Mouse (Mus musculus) lung, embryonic 16.5 days (tissue): ENCODE data around the gene Mrpl23. TPM values are rescaled to one million over a fixed set of nuclear protein-coding genes. Genes with fewer than 3 reads are reported as not detected.
A peak's percentile ranks its signal among the peaks of the same experiment; 100 is the strongest.

ENCODE experiments used
- ATAC-seq: fragments of 200-750 bp; cut with Nextera tagmentation; 2 replicates; pipeline ENCODE4 v1.8.0; 2017; ENCODE audit warnings: low read depth, mild to moderate bottlenecking, moderate library complexity
- H3K27ac ChIP-seq: fragments of 300-500 bp; sonication (generic); 2 replicates; pipeline ENCODE4 v1.5.1; 2014; ENCODE audit warnings: mild to moderate bottlenecking, control low read depth, low read length
- H3K27me3 ChIP-seq: fragments of 300-500 bp; sonication (generic); 2 replicates; pipeline ENCODE4 v1.6.1; 2014; ENCODE audit warnings: low read depth, low read length, mixed read lengths; ENCODE audit not compliant: control insufficient read depth, insufficient read depth
- H3K36me3 ChIP-seq: fragments of 300-500 bp; sonication (generic); 2 replicates; pipeline ENCODE4 v1.6.1; 2014; ENCODE audit warnings: low read length; ENCODE audit not compliant: control insufficient read depth, insufficient read depth
- H3K4me1 ChIP-seq: fragments of 300-500 bp; sonication (generic); replicated peaks from 2 replicates; pipeline ENCODE4 v1.6.1; 2014; ENCODE audit warnings: low read length, mixed read lengths; ENCODE audit not compliant: control insufficient read depth, insufficient read depth
- H3K4me2 ChIP-seq: fragments of 300-500 bp; sonication (generic); 2 replicates; pipeline ENCODE4 v1.6.1; 2014; ENCODE audit warnings: low read depth, low read length, control low read depth
- H3K4me3 ChIP-seq: fragments of 300-500 bp; sonication (generic); 2 replicates; pipeline ENCODE4 v1.5.1; 2014; ENCODE audit warnings: mild to moderate bottlenecking, low read length, control low read depth
- H3K9ac ChIP-seq: fragments of 300-500 bp; sonication (generic); 2 replicates; pipeline ENCODE4 v1.6.1; 2014; ENCODE audit warnings: low read length, control low read depth
- H3K9me3 ChIP-seq: fragments of 300-500 bp; sonication (generic); 2 replicates; pipeline ENCODE4 v1.6.1; 2016; ENCODE audit warnings: low read length; ENCODE audit not compliant: control insufficient read depth
- WGBS: fragments of 180-500 bp; shearing (Covaris S2); extraction: QIAGEN DNeasy Blood & Tissue Kit; methylation state at CpG from one replicate; pipeline ENCODE4 v1.1.7; 2014; 5-methylcytosine and 5-hydroxymethylcytosine counted together
- polyA plus RNA-seq: library from polyadenylated mRNA; unstranded; fragments of >200 nt; fragmentation: Nextera tagmentation; extraction: Ambion mirVana; gene quantifications from 2 replicates; pipeline ENCODE4 v1.2.1, GENCODE M21; 2015

The Mrpl23 gene
- polyA plus RNA-seq, 1 experiment from 2014 or later: 22.4 TPM

DNA sequence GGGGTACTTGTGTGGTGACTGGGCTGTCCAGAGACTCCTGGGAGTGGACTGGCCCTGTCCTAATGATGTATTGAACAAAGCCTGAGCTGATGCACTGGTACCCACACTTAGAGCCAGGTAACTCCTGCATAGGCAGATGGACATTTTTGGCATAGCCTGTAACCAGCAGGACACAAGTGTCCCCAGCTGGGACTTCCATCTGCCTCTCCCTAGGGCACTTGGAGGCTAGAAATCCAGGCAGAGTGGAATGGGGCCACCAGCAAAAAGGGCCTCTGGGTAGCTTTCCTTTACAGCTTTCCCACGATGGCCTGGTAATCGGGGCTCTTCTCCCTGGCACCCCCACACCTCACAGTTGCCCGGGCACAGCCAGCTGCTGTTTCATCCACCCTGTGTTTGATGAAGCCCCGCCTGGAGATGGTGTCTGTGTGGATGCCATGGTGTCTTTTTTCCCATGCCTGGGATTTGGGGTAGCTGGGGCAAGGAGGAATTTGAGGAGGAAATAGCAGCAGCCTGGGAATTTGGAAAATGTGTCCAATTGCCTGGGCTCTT lies 29.4 kb downstream of the Mrpl23 start:
- 46% methylated on average over 4 of the region's 4 CpGs for WGBS
- Histone ChIP-seq H3K27me3 (no peaks in the 10 kb centered on the region), H3K4me3 (no peak overlapping the region), H3K27ac (peak overlapping the region; percentile 56), H3K4me1 (peaks cover 42% of the 10 kb centered on the region), H3K9ac (no peak overlapping the region), H3K9me3 (no peaks in the 10 kb centered on the region), H3K36me3 (no peaks in the 10 kb centered on the region), H3K4me2 (no peak overlapping the region)
- ATAC-seq: no peak

DNA sequence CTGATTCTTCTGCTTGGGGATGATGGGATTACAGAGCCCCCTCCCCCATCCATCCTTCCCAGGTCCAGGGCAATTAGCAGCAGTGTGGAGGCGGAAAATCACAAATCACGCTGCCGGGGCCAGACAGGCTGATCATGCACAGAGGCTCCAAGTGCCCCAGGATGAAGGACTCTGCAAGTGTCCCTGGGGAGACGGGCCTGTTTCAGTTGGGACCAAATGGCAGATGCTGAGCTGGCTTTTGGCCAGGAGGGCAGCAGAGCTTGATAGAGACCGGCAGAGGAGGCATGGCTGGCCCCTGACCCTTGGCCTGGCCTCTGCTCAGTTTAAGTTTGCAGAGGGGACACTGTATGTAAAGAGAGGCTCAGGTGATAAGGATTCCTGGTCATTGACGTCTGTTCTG lies 30.7 kb downstream of the Mrpl23 start:
- peaks cover 42% of the 10 kb centered on the region for H3K4me1 ChIP-seq
- no peak for ATAC-seq
- no peak overlapping the region for H3K9ac ChIP-seq
- no peak overlapping the region for H3K4me2 ChIP-seq
- no peaks in the 10 kb centered on the region for H3K9me3 ChIP-seq
- no peaks in the 10 kb centered on the region for H3K27me3 ChIP-seq
- H3K36me3 ChIP-seq: no peaks in the 10 kb centered on the region
- no peak overlapping the region for H3K27ac ChIP-seq
- WGBS: 46% methylated on average over 6 of the region's 6 CpGs
- H3K4me3 ChIP-seq: no peak overlapping the region

- Histone ChIP-seq H3K4me2 (no peak overlapping the region), H3K27me3 (no peaks in the 10 kb centered on the region), H3K36me3 (no peaks in the 10 kb centered on the region), H3K4me3 (no peak overlapping the region), H3K9ac (no peak overlapping the region), H3K27ac (peak overlapping the region; percentile 36), H3K9me3 (no peaks in the 10 kb centered on the region), H3K4me1 (peaks cover 57% of the 10 kb centered on the region)
- ATAC-seq: peak; percentile 34
- WGBS: 31% methylated on average over 11 of the region's 11 CpGs
Observed at GRCm38 (mm10) chr7:142564955-142565643, 32.6 kb downstream of the Mrpl23 start.

DNA sequence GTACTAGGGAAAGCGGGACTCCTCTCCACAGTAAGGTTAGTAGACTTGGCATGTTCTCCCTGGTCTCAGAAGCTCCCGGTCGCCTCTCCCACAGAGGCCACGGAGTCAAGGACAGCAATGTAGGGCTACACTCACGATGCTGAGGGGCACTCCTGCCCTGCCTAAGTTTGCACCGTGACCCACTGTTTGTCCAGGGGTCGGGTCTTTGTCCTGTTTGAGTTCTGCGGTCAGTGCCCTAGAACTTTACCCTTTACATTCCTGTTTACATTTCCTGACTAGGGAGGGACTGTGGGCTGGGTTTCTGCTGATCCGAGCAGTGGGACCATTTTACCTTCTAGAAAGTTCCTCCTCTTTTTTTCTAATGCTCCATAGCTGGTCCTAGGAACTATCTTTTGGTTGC lies 34.0 kb downstream of the Mrpl23 start:
- H3K9me3 ChIP-seq: no peaks in the 10 kb centered on the region
- no peak overlapping the region for H3K9ac ChIP-seq
- H3K27ac ChIP-seq: no peak overlapping the region
- H3K4me1 ChIP-seq: peaks cover 61% of the 10 kb centered on the region
- ATAC-seq: no peak
- no peak overlapping the region for H3K4me2 ChIP-seq
- 59% methylated on average over 9 of the region's 9 CpGs for WGBS
- H3K36me3 ChIP-seq: no peaks in the 10 kb centered on the region
- H3K4me3 ChIP-seq: no peak overlapping the region
- no peaks in the 10 kb centered on the region for H3K27me3 ChIP-seq

- H3K4me1 ChIP-seq: peaks cover 71% of the 10 kb centered on the region
Observed at GRCm38 (mm10) chr7:142568985-142569384, 36.5 kb downstream of the Mrpl23 start.

GRCm38 (mm10) chr7:142570565-142570964 lies 38.1 kb downstream of the Mrpl23 start:
- peak; percentile 35 for ATAC-seq
- 61% methylated on average over 9 of the region's 9 CpGs for WGBS
- no peak overlapping the region for H3K4me3 ChIP-seq
- H3K4me1 ChIP-seq: peaks cover 70% of the 10 kb centered on the region
- no peaks in the 10 kb centered on the region for H3K36me3 ChIP-seq
- no peaks in the 10 kb centered on the region for H3K9me3 ChIP-seq
- H3K4me2 ChIP-seq: no peak overlapping the region
- no peaks in the 10 kb centered on the region for H3K27me3 ChIP-seq
- H3K27ac ChIP-seq: peak overlapping the region; percentile 98
- peak overlapping the region; percentile 50 for H3K9ac ChIP-seq

More at GRCm38 (mm10) chr7:142568985-142569384, 36.5 kb downstream of the Mrpl23 start:
- no peaks in the 10 kb centered on the region for H3K27me3 ChIP-seq
- H3K4me3 ChIP-seq: no peak overlapping the region
- ATAC-seq: peak; percentile 65
- no peaks in the 10 kb centered on the region for H3K36me3 ChIP-seq
- no peak overlapping the region for H3K4me2 ChIP-seq
- WGBS: 28% methylated on average over 8 of the region's 8 CpGs
- no peaks in the 10 kb centered on the region for H3K9me3 ChIP-seq
- peak overlapping the region; percentile 16 for H3K9ac ChIP-seq
- peak overlapping the region; percentile 98 for H3K27ac ChIP-seq

- WGBS: 41% methylated on average over 16 of the region's 16 CpGs
- no peak for ATAC-seq
- Histone ChIP-seq H3K9ac (peak overlapping the region; percentile 60), H3K9me3 (no peaks in the 10 kb centered on the region), H3K4me1 (peaks cover 70% of the 10 kb centered on the region), H3K4me2 (no peak overlapping the region), H3K36me3 (no peaks in the 10 kb centered on the region), H3K27me3 (no peaks in the 10 kb centered on the region), H3K4me3 (no peak overlapping the region), H3K27ac (peak overlapping the region; percentile 98)
Observed at GRCm38 (mm10) chr7:142571458-142572220, 39.2 kb downstream of the Mrpl23 start.

GRCm38 (mm10) chr7:142572343-142572742 lies 39.9 kb downstream of the Mrpl23 start:
- Histone ChIP-seq H3K27ac (peak overlapping the region; percentile 98), H3K4me2 (peak overlapping the region; percentile 19; the same call in 1 of the 2 replicates), H3K9me3 (no peaks in the 10 kb centered on the region), H3K4me3 (no peak overlapping the region), H3K36me3 (no peaks in the 10 kb centered on the region), H3K27me3 (no peaks in the 10 kb centered on the region), H3K9ac (peak overlapping the region; percentile 60), H3K4me1 (peaks cover 75% of the 10 kb centered on the region)
- ATAC-seq: peak; percentile 29
- WGBS: 25% methylated on average over 7 of the region's 7 CpGs

DNA sequence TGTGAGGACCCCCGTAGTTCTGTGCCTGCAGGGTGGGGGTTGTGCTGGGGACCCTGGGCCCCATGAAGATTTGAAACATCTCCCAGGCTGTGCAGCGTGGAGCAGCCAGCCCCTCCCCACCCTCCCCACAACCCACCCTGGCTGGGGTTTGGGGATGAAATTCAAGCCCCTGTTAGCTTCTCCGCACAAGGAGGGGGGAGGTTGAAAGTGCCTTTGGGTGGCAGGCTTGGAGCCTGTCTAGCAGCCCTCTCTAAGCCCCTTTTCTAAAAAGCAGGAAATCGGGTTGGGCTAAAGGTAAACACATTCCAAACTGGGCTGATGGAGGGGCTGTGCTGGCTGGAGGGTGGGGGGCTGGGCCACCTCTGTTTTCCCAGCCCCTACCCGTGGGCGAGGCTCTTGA lies 40.5 kb downstream of the Mrpl23 start:
- Histone ChIP-seq H3K36me3 (no peaks in the 10 kb centered on the region), H3K4me1 (peaks cover 75% of the 10 kb centered on the region), H3K4me3 (no peak overlapping the region), H3K27me3 (no peaks in the 10 kb centered on the region), H3K4me2 (peak overlapping the region; percentile 19; the same call in 1 of the 2 replicates), H3K27ac (peak overlapping the region; percentile 98), H3K9ac (peak overlapping the region; percentile 60), H3K9me3 (no peaks in the 10 kb centered on the region)
- peak; percentile 41 for ATAC-seq
- WGBS: 17% methylated on average over 5 of the region's 6 CpGs
